Comparison of ENCODE assay signal across 9 mouse cellular contexts in the genomic region with DNA sequence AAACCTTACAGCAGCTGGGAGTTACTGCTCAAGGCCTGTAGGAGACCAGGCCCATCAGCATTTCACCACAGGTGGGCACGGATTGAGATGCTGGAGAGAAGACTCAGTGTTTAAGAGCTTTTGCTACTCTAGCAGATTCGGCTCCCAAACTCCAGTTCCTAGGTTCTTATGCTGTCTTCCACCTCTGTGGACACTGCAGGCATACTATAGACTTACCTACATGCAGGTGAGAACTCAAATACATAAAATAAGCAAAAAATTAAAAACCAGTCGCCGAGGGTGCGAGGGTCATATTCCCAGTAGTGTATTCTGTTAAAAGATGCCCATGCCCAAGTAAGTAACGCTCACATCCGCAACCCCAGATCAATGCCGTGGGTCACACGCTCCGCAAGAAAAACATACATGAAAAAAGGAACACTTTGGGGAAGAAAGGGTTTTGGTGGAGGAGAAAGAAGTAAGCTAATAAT. TPM values are rescaled to one million over a fixed set of nuclear protein-coding genes. Genes with fewer than 3 reads are reported as not detected.
DNase-seq lines count a peak whose midpoint lies in the region; ATAC-seq lines count a peak whose summit lies in the region.
"Had no signal": no experiment of that assay in that cellular context is flagged by ENCODE, and none has a peak within 500 bp of the region (broad histone marks: within the 10 kb centered on the region; RNA-seq: fewer than 3 reads in every experiment).

No protein-coding gene starts in this region.

- peaks cover 19% of the 10 kb centered on the region for H3K4me1 ChIP-seq in hindbrain, embryonic 10.5 days (replicated peaks)
- H3K4me1 ChIP-seq in midbrain, embryonic 12.5 days = peaks cover 20% of the 10 kb centered on the region

- peak overlapping the region; percentile 89 for H3K4me2 ChIP-seq in midbrain, embryonic 12.5 days (replicated peaks)

- H3K9ac ChIP-seq in midbrain, embryonic 12.5 days (replicated peaks) = no peak overlapping the region; the same call in 1 of the 2 replicates

- H3K9me3 ChIP-seq in hindbrain, embryonic 10.5 days = no peaks in the 10 kb centered on the region
- no peaks in the 10 kb centered on the region for H3K9me3 ChIP-seq in midbrain, embryonic 12.5 days

- 43% methylated on average over 10 of the region's 10 CpGs for WGBS in hindbrain, embryonic 10.5 days
- WGBS in midbrain, embryonic 12.5 days = 44% methylated on average over 10 of the region's 10 CpGs

- ATAC-seq in midbrain, embryonic 12.5 days (ENCODE audit: low FRiP score, low read depth) = peak; percentile 23
- ATAC-seq in frontal cortex, adult (ENCODE audit: low TSS enrichment) = no peak

- peak overlapping the region; percentile 85 for H3K4me3 ChIP-seq in hindbrain, embryonic 10.5 days
- peak overlapping the region; percentile 84 for H3K4me3 ChIP-seq in midbrain, embryonic 12.5 days

- no peaks in the 10 kb centered on the region for H3K27me3 ChIP-seq in hindbrain, embryonic 10.5 days (ENCODE audit: insufficient read depth, poor library complexity, severe bottlenecking)
- H3K27me3 ChIP-seq in midbrain, embryonic 12.5 days = no peaks in the 10 kb centered on the region

- H3K36me3 ChIP-seq in hindbrain, embryonic 10.5 days = peaks cover 3% of the 10 kb centered on the region; the same call in 1 of the 2 replicates
- H3K36me3 ChIP-seq in midbrain, embryonic 12.5 days = no peaks in the 10 kb centered on the region; the same call in 1 of the 2 replicates

- peak; percentile 39 for DNase-seq in kidney, adult 9 months
- DNase-seq in kidney, adult 18-20 months = no peak
- peak; percentile 36 for DNase-seq in cerebellum, adult 8-10 months
- no peak for DNase-seq in hindbrain, embryonic 10.5 days (ENCODE audit: low spot score)
- DNase-seq in adrenal gland, postnatal 14 days = no peak
- DNase-seq in left cerebral cortex, adult 9 months (ENCODE audit: low spot score in 2 of 2) = no peak

- peak overlapping the region; percentile 62 for H3K27ac ChIP-seq in hindbrain, embryonic 10.5 days
- H3K27ac ChIP-seq in midbrain, embryonic 12.5 days (replicated peaks) = no peak overlapping the region

RNA-seq across cellular contexts. Expression of gene Ap2s1, which starts 0.6 kb away (rescaled TPM):
- polyA plus RNA-seq in hindbrain, embryonic 10.5 days (2016; fragmentation: Nextera tagmentation; extraction: Ambion mirVana) = 277 and 316 TPM in 2 replicates
- 278 and 285 TPM in 2 replicates for polyA plus RNA-seq in midbrain, embryonic 12.5 days (2016; fragmentation: Nextera tagmentation; extraction: Ambion mirVana)
- total RNA-seq in adrenal gland, postnatal 14 days (2021) = 130 and 147 TPM in 2 replicates

RNA-seq across cellular contexts. Expression of gene Ceacam9, which starts 15.9 kb away (rescaled TPM):
- polyA plus RNA-seq in hindbrain, embryonic 10.5 days (2016; fragmentation: Nextera tagmentation; extraction: Ambion mirVana) = not detected in 2 replicates
- polyA plus RNA-seq in midbrain, embryonic 12.5 days (2016; fragmentation: Nextera tagmentation; extraction: Ambion mirVana) = not detected in 2 replicates
- total RNA-seq in adrenal gland, postnatal 14 days (2021) = not detected in 2 replicates
- total RNA-seq: layer of hippocampus, adult 8-10 months had no signal

RNA-seq across cellular contexts. Expression of gene Slc1a5, which starts 43.5 kb away (rescaled TPM):
- polyA plus RNA-seq in hindbrain, embryonic 10.5 days (2016; fragmentation: Nextera tagmentation; extraction: Ambion mirVana) = 28.8 and 31.6 TPM in 2 replicates
- polyA plus RNA-seq in midbrain, embryonic 12.5 days (2016; fragmentation: Nextera tagmentation; extraction: Ambion mirVana) = 33.3 and 33.6 TPM in 2 replicates
- 120 and 160 TPM in 2 replicates for total RNA-seq in adrenal gland, postnatal 14 days (2021)

Comparison
In these comparisons a context has a peak if more than half of its experiments do, and no peak if none do; other contexts are left out.
1. DNase-seq: peak in kidney, adult 9 months (single experiment) and cerebellum, adult 8-10 months (single experiment); none in kidney, adult 18-20 months (single experiment), hindbrain, embryonic 10.5 days (single experiment), adrenal gland, postnatal 14 days (single experiment) and left cerebral cortex, adult 9 months (0 of 2).